Mouse (Mus musculus) erythroblast, embryonic 14.5 days (primary cell): ENCODE measurements around the gene Dgkg.

Source experiments
- GATA1 ChIP-seq: IDR thresholded peaks from 2 replicates; pipeline ENCODE4 v1.6.1; 2012; ENCODE audit warnings: low read length, inconsistent platforms, mixed read lengths
- TAL1 ChIP-seq: IDR thresholded peaks from 3 replicates; pipeline ENCODE4 v1.6.1; 2012; ENCODE audit warnings: low read length, inconsistent platforms, mixed read lengths

GRCm38 (mm10) chr16:22503467-22503866 lies 153.6 kb downstream of the Dgkg start:
- TF ChIP-seq GATA1, result no peak
- no peak for TF ChIP-seq TAL1
